Comparison of ENCODE assay signal across 24 mouse cellular contexts in genomic region chr15:84403454-84404113, GRCm38 (mm10). TPM values are rescaled to one million over a fixed set of nuclear protein-coding genes. Genes with fewer than 3 reads are reported as not detected.
DNase-seq lines count a peak whose midpoint lies in the region; ATAC-seq and TF ChIP-seq lines count a peak whose summit lies in the region.
"Had no signal": no experiment of that assay in that cellular context is flagged by ENCODE, and none has a peak within 500 bp of the region (broad histone marks: within the 10 kb centered on the region; RNA-seq: fewer than 3 reads in every experiment).

No protein-coding gene starts in this region.

- no peak overlapping the region for H3K4me3 ChIP-seq in forebrain, postnatal 0 days (ENCODE audit: low read depth, low read length)
- H3K4me3 ChIP-seq in forebrain, embryonic 12.5 days (replicated peaks) = no peak overlapping the region
- H3K4me3 ChIP-seq in midbrain, embryonic 12.5 days = no peak overlapping the region
- no peak overlapping the region for H3K4me3 ChIP-seq in midbrain, embryonic 11.5 days (ENCODE audit: low read depth, low read length)
- H3K4me3 ChIP-seq in embryonic facial prominence, embryonic 14.5 days (ENCODE audit: low read depth, low read length) = no peak overlapping the region
- H3K4me3 ChIP-seq in midbrain, embryonic 16.5 days (ENCODE audit: low read depth, low read length) = no peak overlapping the region
- H3K4me3 ChIP-seq: erythroblast, embryonic 14.5 days; hindbrain, embryonic 15.5 days; left cerebral cortex, adult 2 months had no signal

- H3K9me3 ChIP-seq in forebrain, postnatal 0 days (ENCODE audit: low read length) = no peaks in the 10 kb centered on the region
- H3K9me3 ChIP-seq in forebrain, embryonic 12.5 days = no peaks in the 10 kb centered on the region
- no peaks in the 10 kb centered on the region for H3K9me3 ChIP-seq in midbrain, embryonic 12.5 days
- no peaks in the 10 kb centered on the region for H3K9me3 ChIP-seq in midbrain, embryonic 11.5 days (ENCODE audit: control insufficient read depth, low read length)
- H3K9me3 ChIP-seq in embryonic facial prominence, embryonic 14.5 days (ENCODE audit: control insufficient read depth, low read length) = no peaks in the 10 kb centered on the region
- H3K9me3 ChIP-seq in midbrain, embryonic 16.5 days (replicated peaks; ENCODE audit: control insufficient read depth, low read length, poor library complexity, severe bottlenecking) = no peaks in the 10 kb centered on the region
- H3K9me3 ChIP-seq: hindbrain, embryonic 15.5 days had no signal

- H3K4me1 ChIP-seq in forebrain, postnatal 0 days (ENCODE audit: insufficient read depth) = no peaks in the 10 kb centered on the region
- peaks cover 18% of the 10 kb centered on the region for H3K4me1 ChIP-seq in forebrain, embryonic 12.5 days
- peaks cover 23% of the 10 kb centered on the region for H3K4me1 ChIP-seq in midbrain, embryonic 12.5 days
- H3K4me1 ChIP-seq in midbrain, embryonic 11.5 days (ENCODE audit: control insufficient read depth, insufficient read depth, low read length) = peaks cover 5% of the 10 kb centered on the region
- peaks cover 3% of the 10 kb centered on the region for H3K4me1 ChIP-seq in embryonic facial prominence, embryonic 14.5 days (ENCODE audit: control insufficient read depth, insufficient read depth, low read length)
- peaks cover 4% of the 10 kb centered on the region for H3K4me1 ChIP-seq in midbrain, embryonic 16.5 days (ENCODE audit: control insufficient read depth, insufficient read depth, low read length)

- no peaks in the 10 kb centered on the region for H3K27me3 ChIP-seq in forebrain, postnatal 0 days (ENCODE audit: insufficient read depth, low read length)
- peaks cover 24% of the 10 kb centered on the region for H3K27me3 ChIP-seq in forebrain, embryonic 12.5 days
- peaks cover 25% of the 10 kb centered on the region; the same call in 1 of the 2 replicates for H3K27me3 ChIP-seq in midbrain, embryonic 12.5 days
- no peaks in the 10 kb centered on the region for H3K27me3 ChIP-seq in midbrain, embryonic 11.5 days (ENCODE audit: control insufficient read depth, insufficient read depth, low read length)
- no peaks in the 10 kb centered on the region for H3K27me3 ChIP-seq in embryonic facial prominence, embryonic 14.5 days (replicated peaks; ENCODE audit: control insufficient read depth, insufficient read depth, low read length)
- H3K27me3 ChIP-seq in midbrain, embryonic 16.5 days (ENCODE audit: control insufficient read depth, insufficient read depth, low read depth, low read length) = no peaks in the 10 kb centered on the region
- H3K27me3 ChIP-seq: hindbrain, embryonic 15.5 days had no signal

- no peak overlapping the region for H3K9ac ChIP-seq in forebrain, postnatal 0 days
- no peak overlapping the region for H3K9ac ChIP-seq in forebrain, embryonic 12.5 days
- H3K9ac ChIP-seq in midbrain, embryonic 12.5 days (replicated peaks) = 0 out of 2 replicates have a peak overlapping the region, but pooled peaks have one; percentile 11
- H3K9ac ChIP-seq in midbrain, embryonic 11.5 days (ENCODE audit: low read length) = no peak overlapping the region
- H3K9ac ChIP-seq in embryonic facial prominence, embryonic 14.5 days (ENCODE audit: low read depth, low read length) = no peak overlapping the region
- peak overlapping the region; percentile 7; the same call in 1 of the 2 replicates for H3K9ac ChIP-seq in midbrain, embryonic 16.5 days (ENCODE audit: low read depth, low read length)
- H3K9ac ChIP-seq: hindbrain, embryonic 15.5 days; liver, postnatal 0 days had no signal

- no peak overlapping the region for H3K27ac ChIP-seq in forebrain, postnatal 0 days (ENCODE audit: low read depth, low read length)
- no peak overlapping the region for H3K27ac ChIP-seq in forebrain, embryonic 12.5 days
- H3K27ac ChIP-seq in midbrain, embryonic 12.5 days (replicated peaks) = no peak overlapping the region
- no peak overlapping the region for H3K27ac ChIP-seq in midbrain, embryonic 11.5 days (ENCODE audit: low read depth, low read length)
- H3K27ac ChIP-seq in embryonic facial prominence, embryonic 14.5 days (replicated peaks; ENCODE audit: low read depth, low read length) = no peak overlapping the region
- H3K27ac ChIP-seq in midbrain, embryonic 16.5 days (ENCODE audit: low read length) = no peak overlapping the region
- H3K27ac ChIP-seq: hindbrain, embryonic 15.5 days; left cerebral cortex, adult 2 months had no signal

- peaks cover 3% of the 10 kb centered on the region; the same call in 1 of the 2 replicates for H3K36me3 ChIP-seq in forebrain, postnatal 0 days (ENCODE audit: insufficient read depth)
- no peaks in the 10 kb centered on the region for H3K36me3 ChIP-seq in forebrain, embryonic 12.5 days (replicated peaks)
- H3K36me3 ChIP-seq in midbrain, embryonic 12.5 days = no peaks in the 10 kb centered on the region; the same call in 1 of the 2 replicates
- H3K36me3 ChIP-seq in midbrain, embryonic 11.5 days (ENCODE audit: control insufficient read depth, insufficient read depth, low read length) = no peaks in the 10 kb centered on the region
- no peaks in the 10 kb centered on the region for H3K36me3 ChIP-seq in embryonic facial prominence, embryonic 14.5 days (ENCODE audit: control insufficient read depth, insufficient read depth, low read length)
- H3K36me3 ChIP-seq in midbrain, embryonic 16.5 days (ENCODE audit: control insufficient read depth, insufficient read depth, low read length) = no peaks in the 10 kb centered on the region

- 71% methylated on average over 10 of the region's 10 CpGs for WGBS in forebrain, postnatal 0 days
- WGBS in forebrain, embryonic 12.5 days = 76% methylated on average over 10 of the region's 10 CpGs
- 79% methylated on average over 10 of the region's 10 CpGs for WGBS in midbrain, embryonic 12.5 days
- WGBS in midbrain, embryonic 11.5 days = 84% methylated on average over 10 of the region's 10 CpGs
- 47% methylated on average over 8 of the region's 10 CpGs for WGBS in embryonic facial prominence, embryonic 14.5 days
- WGBS in midbrain, embryonic 16.5 days = 77% methylated on average over 10 of the region's 10 CpGs

- H3K4me2 ChIP-seq in forebrain, postnatal 0 days (ENCODE audit: low read depth) = no peak overlapping the region
- H3K4me2 ChIP-seq in forebrain, embryonic 12.5 days = no peak overlapping the region
- no peak overlapping the region for H3K4me2 ChIP-seq in midbrain, embryonic 12.5 days (replicated peaks)
- no peak overlapping the region for H3K4me2 ChIP-seq in midbrain, embryonic 11.5 days
- H3K4me2 ChIP-seq in embryonic facial prominence, embryonic 14.5 days (ENCODE audit: low read depth, low read length) = no peak overlapping the region
- no peak overlapping the region for H3K4me2 ChIP-seq in midbrain, embryonic 16.5 days (ENCODE audit: low read length)
- H3K4me2 ChIP-seq: hindbrain, embryonic 15.5 days had no signal

- ATAC-seq in forebrain, postnatal 0 days = peak; percentile 57
- ATAC-seq in forebrain, embryonic 12.5 days (ENCODE audit: low FRiP score) = no peak
- no peak for ATAC-seq in midbrain, embryonic 12.5 days (ENCODE audit: low FRiP score, low read depth)
- ATAC-seq in midbrain, embryonic 11.5 days (ENCODE audit: low FRiP score) = no peak
- no peak for ATAC-seq in embryonic facial prominence, embryonic 14.5 days (ENCODE audit: low read depth)
- ATAC-seq in midbrain, embryonic 16.5 days = no peak
- ATAC-seq: CD4-positive, CD25-positive, alpha-beta regulatory T cell, adult 4 months; forebrain, embryonic 14.5 days; liver, postnatal 0 days had no signal

- TF ChIP-seq CTCF in forebrain, postnatal 0 days (IDR thresholded peaks at IDR 0.05; ENCODE audit: low read depth) = no peak

- no peak for DNase-seq in forebrain, postnatal 0 days
- DNase-seq in midbrain, embryonic 11.5 days (ENCODE audit: low spot score, missing footprints) = no peak
- peak; percentile 16 for DNase-seq in embryonic facial prominence, embryonic 14.5 days (ENCODE audit: low spot score)
- no peak for DNase-seq in urinary bladder, postnatal 25 days (ENCODE audit: low spot score)
- DNase-seq: adrenal gland, postnatal 36 days; cerebellum, adult 18-20 months; cerebellum, postnatal 36 days; gastrocnemius, postnatal 36 days; kidney, adult 9 months; kidney, postnatal 25 days; left cerebral cortex, postnatal 4 days; liver, postnatal 0 days; lung, postnatal 10 days; right cerebral cortex, postnatal 4 days; thymus, postnatal 14 days had no signal

RNA-seq across cellular contexts. Expression of gene Shisal1, which starts 43.3 kb away (rescaled TPM):
- 28.8 and 48.4 TPM in 2 replicates for total RNA-seq in forebrain, postnatal 0 days (2014; rRNA removed)
- 10.8 and 19.0 TPM in 2 replicates for polyA plus RNA-seq in forebrain, postnatal 0 days (2015; fragmentation: Nextera tagmentation; extraction: Ambion mirVana)
- polyA plus RNA-seq in forebrain, embryonic 12.5 days (2016; fragmentation: Nextera tagmentation; extraction: Ambion mirVana) = 8.7 and 9.2 TPM in 2 replicates
- 10.5 and 13.2 TPM in 2 replicates for polyA plus RNA-seq in midbrain, embryonic 12.5 days (2016; fragmentation: Nextera tagmentation; extraction: Ambion mirVana)
- 7.8 and 8.3 TPM in 2 replicates for polyA plus RNA-seq in midbrain, embryonic 11.5 days (2014; fragmentation: Nextera tagmentation; extraction: Ambion mirVana)
- polyA plus RNA-seq in embryonic facial prominence, embryonic 14.5 days (2014; fragmentation: Nextera tagmentation; extraction: Ambion mirVana) = 9.0 and 12.9 TPM in 2 replicates
- polyA plus RNA-seq in midbrain, embryonic 16.5 days (2015; fragmentation: Nextera tagmentation; extraction: Ambion mirVana) = 20.3 and 24.1 TPM in 2 replicates
- total RNA-seq: megakaryocyte-erythroid progenitor cell, adult 5-6 weeks had no signal
- polyA plus RNA-seq: CD4-positive, CD25-positive, alpha-beta regulatory T cell, adult 4 months; erythroblast, embryonic 14.5 days had no signal

Comparison
In these comparisons a context has a peak if more than half of its experiments do, and no peak if none do; other contexts are left out.
1. H3K9ac ChIP-seq: peak in midbrain, embryonic 12.5 days (single experiment) and midbrain, embryonic 16.5 days (single experiment); none in forebrain, postnatal 0 days (single experiment), forebrain, embryonic 12.5 days (single experiment), midbrain, embryonic 11.5 days (single experiment) and embryonic facial prominence, embryonic 14.5 days (single experiment).